Mouse (Mus musculus) stomach, postnatal 0 days (tissue): ENCODE data around the gene Trim2. TPM values are rescaled to one million over a fixed set of nuclear protein-coding genes. Genes with fewer than 3 reads are reported as not detected.

Experiments used
- ATAC-seq: fragments of 200-750 bp; cut with Nextera tagmentation; 2 replicates; pipeline ENCODE4 v1.8.0; 2017; ENCODE audit not compliant: low FRiP score, low TSS enrichment
- DNase-seq: peaks from one replicate; pipeline ENCODE4 v3.0.0-alpha.2; 2016; ENCODE audit warnings: low spot score
- H3K27ac ChIP-seq: fragments of 300-500 bp; sonication (generic); replicated peaks from 2 replicates; pipeline ENCODE4 v1.5.1; 2014; ENCODE audit warnings: mild to moderate bottlenecking, control low read depth
- H3K27me3 ChIP-seq: fragments of 300-500 bp; sonication (generic); 2 replicates; pipeline ENCODE4 v1.6.1; 2014; ENCODE audit warnings: low read length; ENCODE audit not compliant: control insufficient read depth, insufficient read depth
- H3K36me3 ChIP-seq: fragments of 300-500 bp; sonication (generic); 2 replicates; pipeline ENCODE4 v1.6.1; 2014; ENCODE audit warnings: low read length, mixed read lengths; ENCODE audit not compliant: control insufficient read depth, insufficient read depth
- H3K4me1 ChIP-seq: fragments of 300-500 bp; sonication (generic); replicated peaks from 2 replicates; pipeline ENCODE4 v1.6.1; 2014; ENCODE audit warnings: antibody characterized with exemption; ENCODE audit not compliant: control insufficient read depth, insufficient read depth
- H3K4me2 ChIP-seq: fragments of 300-500 bp; sonication (generic); replicated peaks from 2 replicates; pipeline ENCODE4 v1.6.1; 2014; ENCODE audit warnings: low read depth, mild to moderate bottlenecking, control low read depth, moderate library complexity
- H3K4me3 ChIP-seq: fragments of 300-500 bp; sonication (generic); 2 replicates; pipeline ENCODE4 v1.5.1; 2014; ENCODE audit warnings: low read depth, low read length, control low read depth
- H3K9ac ChIP-seq: fragments of 300-500 bp; sonication (generic); 2 replicates; pipeline ENCODE4 v1.6.1; 2014; ENCODE audit warnings: mild to moderate bottlenecking, low read length, control low read depth, mixed read lengths
- H3K9me3 ChIP-seq: fragments of 300-500 bp; sonication (generic); 2 replicates; pipeline ENCODE4 v1.6.1; 2016; ENCODE audit warnings: low read length; ENCODE audit not compliant: control insufficient read depth
- CTCF ChIP-seq: IDR thresholded peaks from 2 replicates; pipeline ENCODE4 v1.5.1; 2016; ENCODE audit warnings: antibody characterized with exemption, low read depth, mild to moderate bottlenecking, moderate library complexity
- EP300 ChIP-seq: optimal IDR thresholded peaks from 2 replicates; pipeline ENCODE3; 2016; ENCODE audit warnings: antibody characterized with exemption
- WGBS: fragments of 180-500 bp; shearing (Covaris S2); extraction: QIAGEN DNeasy Blood & Tissue Kit; methylation state at CpG from one replicate; pipeline ENCODE4 v1.1.7; 2014; 5-methylcytosine and 5-hydroxymethylcytosine counted together
- polyA plus RNA-seq: library from polyadenylated mRNA; unstranded; fragments of >200 nt; fragmentation: Nextera tagmentation; extraction: Ambion mirVana; gene quantifications from 2 replicates; pipeline ENCODE4 v1.2.1, GENCODE M21; 2015

Gene Trim2
- polyA plus RNA-seq, 1 experiment from 2014 or later = 30.7 TPM

- Histone ChIP-seq H3K4me3 (no peak overlapping the region), H3K27me3 (no peaks in the 10 kb centered on the region), H3K9me3 (no peaks in the 10 kb centered on the region), H3K4me2 (no peak overlapping the region), H3K36me3 (no peaks in the 10 kb centered on the region), H3K4me1 (0 out of 2 replicates have a peak, but pooled peaks cover 2% of the 10 kb centered on the region), H3K27ac (no peak overlapping the region), H3K9ac (no peak overlapping the region)
- no peak for DNase-seq
- ATAC-seq = no peak
- TF ChIP-seq CTCF = no peak
- no peak for TF ChIP-seq EP300
- 79% methylated on average over 2 of the region's 2 CpGs for WGBS
These were observed 42.3 kb downstream of the Trim2 start for GRCm38 (mm10) chr3:84264395-84264794.

- Histone ChIP-seq H3K9ac (no peak overlapping the region), H3K27me3 (no peaks in the 10 kb centered on the region), H3K27ac (peak overlapping the region; percentile 67), H3K4me3 (no peak overlapping the region), H3K36me3 (no peaks in the 10 kb centered on the region), H3K4me1 (peaks cover 2% of the 10 kb centered on the region; the same call in 1 of the 2 replicates), H3K4me2 (peak overlapping the region; percentile 14), H3K9me3 (no peaks in the 10 kb centered on the region)
- no peak for TF ChIP-seq CTCF
- no peak for TF ChIP-seq EP300
- peak; percentile 69 for DNase-seq
- 59% methylated on average over 3 of the region's 3 CpGs for WGBS
- peak; percentile 82 for ATAC-seq
These were observed 43.9 kb downstream of the Trim2 start for GRCm38 (mm10) chr3:84262804-84263203.

GRCm38 (mm10) chr3:84261863-84262262 lies 44.8 kb downstream of the Trim2 start:
- no peak overlapping the region for H3K4me2 ChIP-seq
- H3K4me3 ChIP-seq = no peak overlapping the region
- 79% methylated on average over 6 of the region's 6 CpGs for WGBS
- no peak for DNase-seq
- H3K4me1 ChIP-seq = peaks cover 2% of the 10 kb centered on the region; the same call in 1 of the 2 replicates
- no peak overlapping the region for H3K9ac ChIP-seq
- H3K27ac ChIP-seq = peak overlapping the region; percentile 67; the same call in 1 of the 2 replicates
- no peaks in the 10 kb centered on the region for H3K36me3 ChIP-seq
- TF ChIP-seq EP300 (no peak), CTCF (no peak)
- no peak for ATAC-seq
- no peaks in the 10 kb centered on the region for H3K9me3 ChIP-seq
- no peaks in the 10 kb centered on the region for H3K27me3 ChIP-seq

- Histone ChIP-seq H3K27me3 (no peaks in the 10 kb centered on the region), H3K4me1 (peaks cover 2% of the 10 kb centered on the region; the same call in 1 of the 2 replicates), H3K9me3 (no peaks in the 10 kb centered on the region), H3K27ac (no peak overlapping the region), H3K9ac (no peak overlapping the region), H3K36me3 (no peaks in the 10 kb centered on the region), H3K4me3 (no peak overlapping the region), H3K4me2 (no peak overlapping the region)
- no peak for ATAC-seq
- WGBS = 53% methylated on average over 7 of the region's 7 CpGs
- no peak for DNase-seq
- TF ChIP-seq EP300 (no peak), CTCF (no peak)
These were observed 45.8 kb downstream of the Trim2 start for GRCm38 (mm10) chr3:84260837-84261236.

- no peaks in the 10 kb centered on the region for H3K9me3 ChIP-seq
- peak overlapping the region; percentile 91 for H3K9ac ChIP-seq
- 4% methylated on average over 8 of the region's 8 CpGs for WGBS
- peak overlapping the region; percentile 74 for H3K4me3 ChIP-seq
- peak overlapping the region; percentile 93 for H3K27ac ChIP-seq
- ATAC-seq (no peak), DNase-seq (no peak)
- no peaks in the 10 kb centered on the region for H3K36me3 ChIP-seq
- peaks cover 2% of the 10 kb centered on the region; the same call in 1 of the 2 replicates for H3K4me1 ChIP-seq
- H3K4me2 ChIP-seq = peak overlapping the region; percentile 98
- no peaks in the 10 kb centered on the region for H3K27me3 ChIP-seq
- no peak for TF ChIP-seq CTCF
- no peak for TF ChIP-seq EP300
These were observed 46.6 kb downstream of the Trim2 start for GRCm38 (mm10) chr3:84260024-84260535.

GRCm38 (mm10) chr3:84259281-84260023 lies 47.2 kb downstream of the Trim2 start:
- peak; percentile 71 for ATAC-seq
- Histone ChIP-seq H3K9ac (peak overlapping the region; percentile 91), H3K4me3 (peak overlapping the region; percentile 74), H3K27ac (peak overlapping the region; percentile 93), H3K27me3 (no peaks in the 10 kb centered on the region), H3K9me3 (no peaks in the 10 kb centered on the region), H3K4me1 (peaks cover 2% of the 10 kb centered on the region; the same call in 1 of the 2 replicates), H3K36me3 (no peaks in the 10 kb centered on the region), H3K4me2 (peak overlapping the region; percentile 98)
- peak; percentile 77 for DNase-seq
- TF ChIP-seq CTCF (no peak), EP300 (no peak)
- under 1% methylated on average over 74 of the region's 74 CpGs for WGBS
